Mouse (Mus musculus) G1E (cell line): ENCODE data around the gene Tubg2. TPM values are rescaled to one million over a fixed set of nuclear protein-coding genes. Genes with fewer than 3 reads are reported as not detected.

Source experiments
- ATAC-seq: 2 replicates; pipeline ENCODE4 v1.8.0; 2016; ENCODE audit warnings: mild to moderate bottlenecking; ENCODE audit not compliant: insufficient number of reproducible peaks, poor library complexity, low FRiP score, severe bottlenecking; ENCODE audit errors: extremely low read depth
- DNase-seq: peaks from one replicate; pipeline ENCODE4 v3.0.0; 2012; ENCODE audit warnings: low spot score
- H3K27me3 ChIP-seq: 2 replicates; pipeline ENCODE4 v1.6.1; 2012; ENCODE audit warnings: mild to moderate bottlenecking, low read length, inconsistent platforms; ENCODE audit not compliant: insufficient read depth
- H3K36me3 ChIP-seq: replicated peaks from 2 replicates; pipeline ENCODE3; 2012; ENCODE audit warnings: mild to moderate bottlenecking, inconsistent platforms
- H3K4me1 ChIP-seq: 2 replicates; pipeline ENCODE4 v1.6.1; 2012; ENCODE audit warnings: low read depth, low read length, inconsistent platforms, mixed read lengths; ENCODE audit not compliant: insufficient read depth
- H3K4me3 ChIP-seq: 2 replicates; pipeline ENCODE4 v1.5.1; 2012; ENCODE audit warnings: low read depth, mild to moderate bottlenecking, inconsistent platforms, low read length, moderate library complexity, mixed read lengths
- H3K9me3 ChIP-seq: replicated peaks from 2 replicates; pipeline ENCODE4 v1.6.1; 2012; ENCODE audit warnings: inconsistent platforms
- CTCF ChIP-seq: IDR thresholded peaks from 2 replicates; pipeline ENCODE4 v1.5.1; 2012; ENCODE audit warnings: low read depth, low read length, inconsistent platforms, mixed read lengths
- GATA1 ChIP-seq: IDR thresholded peaks from 2 replicates; pipeline ENCODE4 v1.6.1; 2012; ENCODE audit warnings: borderline replicate concordance, low read length, inconsistent platforms, mixed read lengths
- GATA2 ChIP-seq: IDR thresholded peaks from 2 replicates; pipeline ENCODE4 v1.6.1; 2012; ENCODE audit warnings: low read depth, low read length, inconsistent platforms, borderline replicate concordance
- POLR2AphosphoS5 ChIP-seq: IDR thresholded peaks from 2 replicates; pipeline ENCODE4 v1.6.1; 2012; ENCODE audit warnings: low read depth, low read length, inconsistent platforms; ENCODE audit not compliant: insufficient replicate concordance
- TAL1 ChIP-seq: conservative IDR thresholded peaks from 2 replicates; pipeline ENCODE4 v1.6.1; 2012; ENCODE audit warnings: low read depth, low read length, inconsistent platforms, mixed read lengths
- polyA plus RNA-seq: library from polyadenylated mRNA; stranded (reverse); fragments of >175 nt; gene quantifications from 2 replicates; pipeline ENCODE4 v1.2.3, GENCODE M21; 2012
- total RNA-seq, 2 experiments: library from RNA; stranded (forward) in 1 of 2; stranded (reverse) in 1 of 2; fragments of 200-1000 nt in 1 of 2; fragments of >200 nt in 1 of 2; fragmentation: Nextera tagmentation in 1 of 2; gene quantifications; 2 replicates each; pipeline ENCODE4 v1.2.3; 2014 to 2017

Tubg2 gene
- total and polyA plus RNA-seq, 3 experiments, result not detected

- TF ChIP-seq CTCF, result no peak
- H3K9me3 ChIP-seq, result 0 out of 2 replicates have a peak, but pooled peaks cover 2% of the 10 kb centered on the region
- H3K27me3 ChIP-seq, result peaks cover 80% of the 10 kb centered on the region
- DNase-seq (no peak), ATAC-seq (no peak)
- peaks cover 60% of the 10 kb centered on the region for H3K4me1 ChIP-seq
- no peaks in the 10 kb centered on the region for H3K36me3 ChIP-seq
- H3K4me3 ChIP-seq, result no peak overlapping the region
These were observed 17.4 kb downstream of the Tubg2 start for GRCm38 (mm10) chr11:101173112-101173511.

GRCm38 (mm10) chr11:101173631-101174388, 18.1 kb downstream of the Tubg2 start:
- Histone ChIP-seq H3K4me1 (peaks cover 63% of the 10 kb centered on the region), H3K36me3 (no peaks in the 10 kb centered on the region), H3K4me3 (peak overlapping the region; percentile 65; the same call in 1 of the 2 replicates), H3K27me3 (peaks cover 85% of the 10 kb centered on the region), H3K9me3 (0 out of 2 replicates have a peak, but pooled peaks cover 2% of the 10 kb centered on the region)
- ATAC-seq (no peak), DNase-seq (peak; percentile 50)
- no peak for TF ChIP-seq GATA2
- TF ChIP-seq CTCF, result peak; percentile 85
- TF ChIP-seq TAL1, result no peak
- no peak for TF ChIP-seq GATA1
- no peak for TF ChIP-seq POLR2AphosphoS5

GRCm38 (mm10) chr11:101174389-101174745, 18.7 kb downstream of the Tubg2 start:
- H3K27me3 ChIP-seq, result peaks cover 84% of the 10 kb centered on the region
- H3K4me3 ChIP-seq, result peak overlapping the region; percentile 65; the same call in 1 of the 2 replicates
- ATAC-seq, result no peak
- no peak for DNase-seq
- H3K9me3 ChIP-seq, result 0 out of 2 replicates have a peak, but pooled peaks cover 2% of the 10 kb centered on the region
- peaks cover 63% of the 10 kb centered on the region for H3K4me1 ChIP-seq
- H3K36me3 ChIP-seq, result no peaks in the 10 kb centered on the region
- TF ChIP-seq GATA1 (no peak), TAL1 (no peak), GATA2 (no peak), POLR2AphosphoS5 (no peak), CTCF (no peak)

- peak within 1 kb of the TSS; percentile 65; the same call in 1 of the 2 replicates for H3K4me3 ChIP-seq
- H3K9me3 ChIP-seq, result 0 out of 2 replicates have a peak, but pooled peaks cover 2% of the 10 kb centered on the region
- no peak for DNase-seq
- TF ChIP-seq TAL1 (no peak), CTCF (no peak), GATA2 (no peak), GATA1 (no peak), POLR2AphosphoS5 (no peak)
- H3K27me3 ChIP-seq, result peaks cover 79% of the 10 kb centered on the region
- H3K4me1 ChIP-seq, result peaks cover 59% of the 10 kb centered on the region
- no peaks in the 10 kb centered on the region for H3K36me3 ChIP-seq
- no peak for ATAC-seq
These were observed 19.3 kb downstream of the Tubg2 start, which contains the start of gene Ccr10 for GRCm38 (mm10) chr11:101174851-101175628. Gene Ccr10, minus strand, starts transcription at chr11:101175443.

- Histone ChIP-seq H3K27me3 (peaks cover 74% of the 10 kb centered on the region), H3K4me3 (no peak overlapping the region), H3K36me3 (no peaks in the 10 kb centered on the region), H3K9me3 (0 out of 2 replicates have a peak, but pooled peaks cover 2% of the 10 kb centered on the region), H3K4me1 (peaks cover 56% of the 10 kb centered on the region)
- TF ChIP-seq TAL1, result no peak
- TF ChIP-seq GATA1, result no peak
- TF ChIP-seq GATA2, result no peak
- DNase-seq, result no peak
- no peak for ATAC-seq
These were observed 20.0 kb downstream of the Tubg2 start for GRCm38 (mm10) chr11:101175636-101176116.

GRCm38 (mm10) chr11:101176117-101176691, 20.5 kb downstream of the Tubg2 start:
- no peak overlapping the region; the same call in 1 of the 2 replicates for H3K4me3 ChIP-seq
- H3K27me3 ChIP-seq, result peaks cover 71% of the 10 kb centered on the region
- DNase-seq (no peak), ATAC-seq (no peak)
- H3K4me1 ChIP-seq, result peaks cover 54% of the 10 kb centered on the region
- H3K36me3 ChIP-seq, result no peaks in the 10 kb centered on the region
- TF ChIP-seq GATA2 (no peak), TAL1 (no peak), GATA1 (no peak), CTCF (no peak), POLR2AphosphoS5 (no peak)
- H3K9me3 ChIP-seq, result 0 out of 2 replicates have a peak, but pooled peaks cover 2% of the 10 kb centered on the region
